Mouse (Mus musculus): ENCODE results near the gene Large2. TPM values are rescaled to one million over a fixed set of nuclear protein-coding genes. Genes with fewer than 3 reads are reported as not detected.

Gene Large2
- polyA plus RNA-seq, 1 experiment from 2014 or later: 16.6 TPM

- ATAC-seq (ENCODE audit: insufficient read depth) (no peak), DNase-seq (no peak)
- WGBS: 75% methylated on average over 17 of the region's 17 CpGs
- 0 out of 2 replicates have a peak, but pooled peaks cover 4% of the 10 kb centered on the region for H3K4me1 ChIP-seq (ENCODE audit: insufficient read depth)
- H3K9me3 ChIP-seq (ENCODE audit: low read depth, low read length): no peaks in the 10 kb centered on the region
- H3K9ac ChIP-seq: no peak overlapping the region
- H3K27me3 ChIP-seq (ENCODE audit: insufficient read depth, low read length): no peaks in the 10 kb centered on the region
- no peak overlapping the region for H3K4me2 ChIP-seq
- H3K27ac ChIP-seq (ENCODE audit: low read depth): no peak overlapping the region
- H3K4me3 ChIP-seq (ENCODE audit: low read depth, low read length): no peak overlapping the region
- TF ChIP-seq CTCF (IDR thresholded peaks at IDR 0.05; ENCODE audit: low read depth): no peak
- peaks cover 69% of the 10 kb centered on the region for H3K36me3 ChIP-seq (ENCODE audit: insufficient read depth)
Measured at GRCm38 (mm10) chr2:92379783-92380494, 5.3 kb upstream of the Large2 start.

GRCm38 (mm10) chr2:92377320-92377719 lies 2.7 kb upstream of the Large2 start:
- no peak overlapping the region for H3K4me3 ChIP-seq (ENCODE audit: low read depth, low read length)
- TF ChIP-seq CTCF (IDR thresholded peaks at IDR 0.05; ENCODE audit: low read depth): no peak
- no peak overlapping the region for H3K9ac ChIP-seq
- no peaks in the 10 kb centered on the region for H3K9me3 ChIP-seq (ENCODE audit: low read depth, low read length)
- no peaks in the 10 kb centered on the region for H3K27me3 ChIP-seq (ENCODE audit: insufficient read depth, low read length)
- H3K27ac ChIP-seq (ENCODE audit: low read depth): no peak overlapping the region
- H3K4me2 ChIP-seq: no peak overlapping the region
- H3K4me1 ChIP-seq (ENCODE audit: insufficient read depth): peaks cover 8% of the 10 kb centered on the region; the same call in 1 of the 2 replicates
- WGBS: 93% methylated on average over 7 of the region's 7 CpGs
- DNase-seq (no peak), ATAC-seq (ENCODE audit: insufficient read depth) (no peak)
- H3K36me3 ChIP-seq (ENCODE audit: insufficient read depth): peaks cover 45% of the 10 kb centered on the region

- Histone ChIP-seq H3K4me3 (ENCODE audit: low read depth, low read length) (peak overlapping the region; percentile 67), H3K4me2 (peak overlapping the region; percentile 97), H3K9ac (peak overlapping the region; percentile 72), H3K9me3 (ENCODE audit: low read depth, low read length) (no peaks in the 10 kb centered on the region), H3K27ac (ENCODE audit: low read depth) (no peak overlapping the region), H3K36me3 (ENCODE audit: insufficient read depth) (peaks cover 37% of the 10 kb centered on the region), H3K4me1 (ENCODE audit: insufficient read depth) (peaks cover 13% of the 10 kb centered on the region; the same call in 1 of the 2 replicates), H3K27me3 (ENCODE audit: insufficient read depth, low read length) (peaks cover 10% of the 10 kb centered on the region)
- 81% methylated on average over 6 of the region's 6 CpGs for WGBS
- ATAC-seq (ENCODE audit: insufficient read depth) (no peak), DNase-seq (no peak)
- no peak for TF ChIP-seq CTCF (IDR thresholded peaks at IDR 0.05; ENCODE audit: low read depth)
Measured at GRCm38 (mm10) chr2:92376300-92376699, 1.6 kb upstream of the Large2 start.

- TF ChIP-seq CTCF (IDR thresholded peaks at IDR 0.05; ENCODE audit: low read depth): no peak
Measured at GRCm38 (mm10) chr2:92375788-92376187, 1.1 kb upstream of the Large2 start.

GRCm38 (mm10) chr2:92375099-92375623 lies 492 bp upstream of the Large2 start:
- DNase-seq (peak; percentile 97), ATAC-seq (ENCODE audit: insufficient read depth) (peak; percentile 92)
- WGBS: under 1% methylated on average over 29 of the region's 29 CpGs
- peaks cover 26% of the 10 kb centered on the region for H3K36me3 ChIP-seq (ENCODE audit: insufficient read depth)
- H3K27me3 ChIP-seq (ENCODE audit: insufficient read depth, low read length): peaks cover 21% of the 10 kb centered on the region
- H3K9ac ChIP-seq: peak overlapping the region; percentile 72
- no peaks in the 10 kb centered on the region for H3K9me3 ChIP-seq (ENCODE audit: low read depth, low read length)
- H3K27ac ChIP-seq (ENCODE audit: low read depth): peak overlapping the region; percentile 92
- H3K4me2 ChIP-seq: peak overlapping the region; percentile 97
- H3K4me3 ChIP-seq (ENCODE audit: low read depth, low read length): peak overlapping the region; percentile 67
- TF ChIP-seq CTCF (IDR thresholded peaks at IDR 0.05; ENCODE audit: low read depth): peak; percentile 16; the same call in 1 of the 2 replicates
- H3K4me1 ChIP-seq (ENCODE audit: insufficient read depth): peaks cover 13% of the 10 kb centered on the region

More at GRCm38 (mm10) chr2:92375788-92376187, 1.1 kb upstream of the Large2 start:
- Histone ChIP-seq H3K27ac (ENCODE audit: low read depth) (no peak overlapping the region), H3K9ac (peak overlapping the region; percentile 72), H3K9me3 (ENCODE audit: low read depth, low read length) (no peaks in the 10 kb centered on the region), H3K36me3 (ENCODE audit: insufficient read depth) (peaks cover 32% of the 10 kb centered on the region), H3K4me1 (ENCODE audit: insufficient read depth) (peaks cover 13% of the 10 kb centered on the region), H3K4me3 (ENCODE audit: low read depth, low read length) (peak overlapping the region; percentile 67), H3K4me2 (peak overlapping the region; percentile 97), H3K27me3 (ENCODE audit: insufficient read depth, low read length) (peaks cover 15% of the 10 kb centered on the region)
- WGBS: 12% methylated on average over 10 of the region's 10 CpGs
- ATAC-seq (ENCODE audit: insufficient read depth) (no peak), DNase-seq (no peak)

GRCm38 (mm10) chr2:92373437-92373813 lies 1.2 kb downstream of the Large2 start:
- Histone ChIP-seq H3K4me3 (ENCODE audit: low read depth, low read length) (no peak overlapping the region), H3K4me2 (peak overlapping the region; percentile 97; the same call in 1 of the 2 replicates), H3K9me3 (ENCODE audit: low read depth, low read length) (no peaks in the 10 kb centered on the region), H3K9ac (no peak overlapping the region), H3K36me3 (ENCODE audit: insufficient read depth) (peaks cover 11% of the 10 kb centered on the region), H3K27ac (ENCODE audit: low read depth) (peak overlapping the region; percentile 92), H3K27me3 (ENCODE audit: insufficient read depth, low read length) (peaks cover 37% of the 10 kb centered on the region), H3K4me1 (ENCODE audit: insufficient read depth) (peaks cover 13% of the 10 kb centered on the region)
- DNase-seq: no peak
- ATAC-seq (ENCODE audit: insufficient read depth): no peak
- TF ChIP-seq CTCF (IDR thresholded peaks at IDR 0.05; ENCODE audit: low read depth): no peak
- 79% methylated on average over 11 of the region's 11 CpGs for WGBS

- H3K36me3 ChIP-seq (ENCODE audit: insufficient read depth): peaks cover 8% of the 10 kb centered on the region
- no peak overlapping the region for H3K4me3 ChIP-seq (ENCODE audit: low read depth, low read length)
- peaks cover 37% of the 10 kb centered on the region for H3K27me3 ChIP-seq (ENCODE audit: insufficient read depth, low read length)
- no peak for TF ChIP-seq CTCF (IDR thresholded peaks at IDR 0.05; ENCODE audit: low read depth)
- ATAC-seq (ENCODE audit: insufficient read depth) (no peak), DNase-seq (peak; percentile 68)
- no peak overlapping the region for H3K9ac ChIP-seq
- peak overlapping the region; percentile 92 for H3K27ac ChIP-seq (ENCODE audit: low read depth)
- peaks cover 13% of the 10 kb centered on the region for H3K4me1 ChIP-seq (ENCODE audit: insufficient read depth)
- 44% methylated on average over 9 of the region's 9 CpGs for WGBS
- H3K9me3 ChIP-seq (ENCODE audit: low read depth, low read length): no peaks in the 10 kb centered on the region
- peak overlapping the region; percentile 97 for H3K4me2 ChIP-seq
Measured at GRCm38 (mm10) chr2:92372767-92373436, 1.8 kb downstream of the Large2 start.

Measured in lung, embryonic 14.5 days (tissue).